Mouse (Mus musculus): ENCODE data around the gene Sh3rf1. TPM values are rescaled to one million over a fixed set of nuclear protein-coding genes. Genes with fewer than 3 reads are reported as not detected.

Sh3rf1 gene
- 4.7 and 5.5 TPM in 2 replicates for polyA plus RNA-seq (2012; rRNA removed)

DNA sequence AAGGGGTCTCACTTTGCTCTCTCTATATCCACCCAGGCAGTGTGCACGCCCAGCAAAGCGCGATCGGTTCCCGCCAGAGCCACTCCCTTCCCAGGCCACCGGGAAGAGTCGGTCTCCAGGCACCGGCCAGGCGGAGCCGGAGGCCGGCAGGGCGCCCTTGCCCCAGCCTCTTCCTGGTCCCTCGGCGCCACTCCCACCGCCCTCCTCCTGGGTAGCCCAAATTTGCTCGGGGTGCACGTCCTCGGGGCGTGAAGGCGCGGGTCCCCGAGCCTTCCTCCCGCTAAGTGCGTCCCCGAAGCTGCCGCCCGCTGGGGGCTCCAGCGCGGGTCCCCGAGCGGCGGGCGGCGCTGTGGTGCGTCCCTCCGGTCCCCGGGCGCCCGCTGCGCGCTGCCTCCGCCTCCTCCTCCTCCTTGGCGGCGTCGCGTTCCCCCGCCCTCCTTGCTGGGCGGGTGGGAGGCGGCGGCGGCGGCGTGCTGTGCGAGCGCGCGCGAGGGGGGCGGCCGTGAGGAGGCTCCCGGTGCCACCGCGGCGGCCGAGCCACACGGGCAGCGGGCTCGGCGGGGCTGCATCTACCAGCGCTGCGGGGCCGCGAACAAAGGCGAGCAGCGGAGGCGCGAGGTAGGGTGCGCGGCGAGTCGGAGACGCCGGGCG, at the start of gene Sh3rf1:
TSS of gene Sh3rf1 (plus strand) at position 144 of the 651 bp plus-strand sequence.
- peak; percentile 52 to 61 for DNase-seq
- Histone ChIP-seq H3K4me3 (replicated peaks; ENCODE audit: insufficient read depth, low read depth, low read length) (peak within 1 kb of the TSS; percentile 60), H3K4me1 (ENCODE audit: control insufficient read depth, insufficient read depth, low read length) (peaks cover 4% of the 10 kb centered on the region; the same call in 1 of the 2 replicates), H3K27ac (ENCODE audit: insufficient read depth, low read length) (no peak within 1 kb of the TSS), H3K27me3 (ENCODE audit: control insufficient read depth, insufficient read depth, low read length) (peaks cover 3% of the 10 kb centered on the region; the same call in 1 of the 2 replicates)
- WGBS: under 1% methylated on average over 73 of the region's 84 CpGs
- no peak for TF ChIP-seq CTCF (IDR thresholded peaks at IDR 0.05; ENCODE audit: borderline replicate concordance, insufficient read depth, low read depth, low read length)
- no peak for TF ChIP-seq POLR2A (IDR thresholded peaks at IDR 0.05; ENCODE audit: borderline replicate concordance, insufficient read depth, low read length)

DNA sequence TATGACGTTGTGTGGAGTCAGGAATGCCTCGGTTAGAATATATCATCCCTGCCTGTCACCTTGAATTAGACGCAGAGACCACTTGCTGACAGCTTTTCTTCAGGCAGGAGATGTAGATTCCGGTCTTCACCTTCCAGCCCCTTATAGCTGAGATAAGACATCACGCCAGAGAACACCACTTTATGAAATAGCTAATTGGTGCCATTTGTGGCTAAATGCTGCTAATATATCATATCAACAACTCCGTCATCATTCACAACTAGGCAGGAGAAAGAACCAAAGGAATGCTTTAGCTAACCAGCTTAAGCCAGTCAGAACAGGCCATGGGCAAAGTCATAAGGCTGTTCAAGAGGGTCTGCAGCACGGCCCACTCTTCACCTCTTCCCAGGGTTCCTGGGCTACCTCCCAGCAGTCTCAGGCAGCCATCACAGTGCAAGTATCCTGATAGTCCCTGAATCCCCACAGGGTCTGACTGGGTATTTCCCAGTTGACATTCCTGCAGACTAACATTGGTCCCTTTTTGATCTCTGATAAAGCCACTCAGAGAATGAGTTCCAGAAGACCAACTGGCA, 49.7 kb upstream of the Sh3rf1 start:
- Histone ChIP-seq H3K4me3 (replicated peaks; ENCODE audit: insufficient read depth, low read depth, low read length) (no peak overlapping the region), H3K4me1 (ENCODE audit: control insufficient read depth, insufficient read depth, low read length) (no peaks in the 10 kb centered on the region), H3K27ac (ENCODE audit: insufficient read depth, low read length) (no peak overlapping the region), H3K27me3 (ENCODE audit: control insufficient read depth, insufficient read depth, low read length) (no peaks in the 10 kb centered on the region)
- TF ChIP-seq POLR2A (IDR thresholded peaks at IDR 0.05; ENCODE audit: borderline replicate concordance, insufficient read depth, low read length) (no peak), CTCF (IDR thresholded peaks at IDR 0.05; ENCODE audit: borderline replicate concordance, insufficient read depth, low read depth, low read length) (no peak)
- WGBS: 70% methylated on average over 7 of the region's 7 CpGs
- DNase-seq: no peak

DNA sequence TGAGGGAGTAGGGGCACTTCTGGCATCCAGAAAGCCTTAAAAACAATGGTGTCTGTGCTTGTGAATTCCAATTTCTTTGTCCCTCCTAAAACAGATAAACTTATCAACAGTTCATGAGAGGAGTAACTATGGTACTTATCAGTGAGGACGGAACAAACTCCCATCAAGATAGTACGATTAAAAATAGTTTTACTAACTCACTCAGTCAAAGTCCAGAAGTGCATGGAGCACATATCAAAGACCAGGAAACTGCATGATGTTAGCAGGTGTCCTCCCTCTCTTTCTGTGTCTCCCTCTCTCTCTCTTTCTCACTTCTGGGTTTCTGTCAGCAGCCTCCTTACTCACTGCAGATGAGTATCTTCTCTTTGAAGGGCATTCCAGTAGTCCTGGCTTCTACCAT, 47.8 kb upstream of the Sh3rf1 start:
- Histone ChIP-seq H3K27me3 (ENCODE audit: control insufficient read depth, insufficient read depth, low read length) (no peaks in the 10 kb centered on the region), H3K4me3 (replicated peaks; ENCODE audit: insufficient read depth, low read depth, low read length) (no peak overlapping the region), H3K4me1 (ENCODE audit: control insufficient read depth, insufficient read depth, low read length) (no peaks in the 10 kb centered on the region), H3K27ac (ENCODE audit: insufficient read depth, low read length) (no peak overlapping the region)
- no peak for TF ChIP-seq CTCF (IDR thresholded peaks at IDR 0.05; ENCODE audit: borderline replicate concordance, insufficient read depth, low read depth, low read length)
- TF ChIP-seq POLR2A (IDR thresholded peaks at IDR 0.05; ENCODE audit: borderline replicate concordance, insufficient read depth, low read length): no peak
- 97% methylated on average over 2 of the region's 2 CpGs for WGBS
- DNase-seq: no peak

DNA sequence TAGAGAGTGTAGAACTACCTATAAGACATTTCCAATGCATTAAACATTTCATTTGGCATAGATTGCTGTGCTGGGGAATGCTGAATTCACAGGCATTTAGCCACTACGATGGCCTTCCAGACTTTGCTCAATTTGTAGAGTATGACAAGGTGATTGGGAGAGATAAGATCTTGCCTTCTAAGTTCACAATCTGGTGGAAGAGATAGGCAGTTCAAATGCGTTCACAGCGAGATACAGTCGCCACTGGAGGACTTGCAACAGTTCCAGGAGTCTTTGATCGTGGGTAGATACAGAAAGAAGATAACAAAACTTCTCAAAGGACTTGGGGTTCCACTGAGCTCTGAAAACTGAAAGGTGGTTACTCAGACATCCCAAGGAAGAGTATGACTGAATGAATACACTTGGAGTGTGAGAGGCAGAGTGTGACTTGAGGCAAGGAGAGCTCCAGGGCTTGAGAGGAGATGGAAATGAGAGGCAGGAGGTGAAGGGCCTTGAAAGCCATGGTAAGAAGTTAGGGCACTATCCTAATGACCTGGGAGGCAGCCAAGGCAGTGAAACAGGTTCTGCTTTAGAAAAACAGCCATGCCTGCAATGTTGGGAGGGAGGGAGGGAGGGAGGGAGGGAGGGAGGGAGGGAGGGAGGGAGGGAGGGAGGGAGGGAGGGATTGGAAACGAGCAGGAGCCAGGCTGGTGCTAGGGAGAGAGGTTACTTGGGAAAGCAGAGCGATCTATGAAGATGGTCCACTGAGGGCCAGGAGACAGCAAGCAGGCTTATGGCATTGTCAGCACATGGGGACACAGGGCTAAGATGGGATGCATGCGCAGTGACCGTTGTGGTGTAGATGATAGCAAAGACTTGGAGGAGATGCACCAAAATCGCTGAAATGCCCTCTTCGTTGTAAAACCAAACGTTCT, 45.7 kb upstream of the Sh3rf1 start:
- TF ChIP-seq POLR2A (IDR thresholded peaks at IDR 0.05; ENCODE audit: borderline replicate concordance, insufficient read depth, low read length) (no peak), CTCF (IDR thresholded peaks at IDR 0.05; ENCODE audit: borderline replicate concordance, insufficient read depth, low read depth, low read length) (no peak)
- Histone ChIP-seq H3K4me3 (replicated peaks; ENCODE audit: insufficient read depth, low read depth, low read length) (no peak overlapping the region), H3K27me3 (ENCODE audit: control insufficient read depth, insufficient read depth, low read length) (no peaks in the 10 kb centered on the region), H3K4me1 (ENCODE audit: control insufficient read depth, insufficient read depth, low read length) (0 out of 2 replicates have a peak, but pooled peaks cover 2% of the 10 kb centered on the region), H3K27ac (ENCODE audit: insufficient read depth, low read length) (no peak overlapping the region)
- DNase-seq: no peak
- 80% methylated on average over 12 of the region's 12 CpGs for WGBS

DNA sequence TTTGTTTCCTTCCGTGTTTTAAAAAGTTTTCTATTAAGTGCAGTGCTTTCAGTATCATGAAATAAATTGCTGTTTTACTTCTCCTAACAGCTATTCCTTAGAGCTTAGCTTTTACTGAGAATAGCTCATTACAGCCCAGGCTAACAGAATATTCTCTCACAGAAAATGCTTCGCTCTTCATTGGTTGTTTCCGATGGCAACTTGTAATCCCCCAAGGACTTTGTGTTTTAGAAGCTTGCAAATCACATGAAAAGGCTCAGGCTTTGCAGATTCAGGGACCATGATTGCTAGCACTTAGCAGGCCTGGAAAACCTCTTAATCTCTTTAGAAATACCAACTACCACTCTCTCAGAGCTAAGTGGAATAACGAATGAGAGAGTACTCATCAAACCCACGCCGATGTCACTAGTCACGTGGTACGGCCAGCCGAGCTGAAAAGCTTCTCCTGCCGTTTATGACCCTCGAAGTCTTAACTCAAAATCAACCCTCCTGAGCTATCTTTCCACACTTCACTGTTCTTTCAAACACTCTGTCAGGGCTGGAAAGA, 45.0 kb upstream of the Sh3rf1 start:
- H3K27me3 ChIP-seq (ENCODE audit: control insufficient read depth, insufficient read depth, low read length): no peaks in the 10 kb centered on the region
- H3K4me3 ChIP-seq (replicated peaks; ENCODE audit: insufficient read depth, low read depth, low read length): no peak overlapping the region
- no peak overlapping the region for H3K27ac ChIP-seq (ENCODE audit: insufficient read depth, low read length)
- H3K4me1 ChIP-seq (ENCODE audit: control insufficient read depth, insufficient read depth, low read length): 0 out of 2 replicates have a peak, but pooled peaks cover 2% of the 10 kb centered on the region
- no peak for DNase-seq
- TF ChIP-seq CTCF (IDR thresholded peaks at IDR 0.05; ENCODE audit: borderline replicate concordance, insufficient read depth, low read depth, low read length): no peak
- WGBS: 83% methylated on average over 11 of the region's 11 CpGs

DNA sequence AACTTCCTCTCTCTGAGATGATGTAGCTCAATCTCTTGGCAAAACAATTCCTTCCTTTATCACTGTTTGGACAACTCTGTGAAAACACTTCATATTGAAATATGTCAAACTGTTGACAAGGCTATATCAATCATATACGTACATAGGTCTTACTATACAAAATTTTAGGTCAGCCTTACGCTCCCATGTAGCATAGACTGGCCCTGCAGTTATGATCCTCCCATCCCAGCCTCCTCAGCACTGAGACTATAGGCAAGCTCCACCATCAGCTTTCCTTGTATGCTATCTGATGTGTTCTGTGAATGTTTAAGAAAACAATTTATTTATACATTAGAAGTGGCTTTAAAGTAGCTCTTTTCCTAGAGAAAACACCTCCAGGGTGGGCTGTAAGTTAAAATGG, 42.1 kb upstream of the Sh3rf1 start:
- DNase-seq: no peak
- H3K4me3 ChIP-seq (replicated peaks; ENCODE audit: insufficient read depth, low read depth, low read length): no peak overlapping the region
- WGBS: 87% methylated on average over 2 of the region's 2 CpGs
- no peak for TF ChIP-seq POLR2A (IDR thresholded peaks at IDR 0.05; ENCODE audit: borderline replicate concordance, insufficient read depth, low read length)
- no peak overlapping the region for H3K27ac ChIP-seq (ENCODE audit: insufficient read depth, low read length)
- 0 out of 2 replicates have a peak, but pooled peaks cover 2% of the 10 kb centered on the region for H3K4me1 ChIP-seq (ENCODE audit: control insufficient read depth, insufficient read depth, low read length)
- H3K27me3 ChIP-seq (ENCODE audit: control insufficient read depth, insufficient read depth, low read length): no peaks in the 10 kb centered on the region

DNA sequence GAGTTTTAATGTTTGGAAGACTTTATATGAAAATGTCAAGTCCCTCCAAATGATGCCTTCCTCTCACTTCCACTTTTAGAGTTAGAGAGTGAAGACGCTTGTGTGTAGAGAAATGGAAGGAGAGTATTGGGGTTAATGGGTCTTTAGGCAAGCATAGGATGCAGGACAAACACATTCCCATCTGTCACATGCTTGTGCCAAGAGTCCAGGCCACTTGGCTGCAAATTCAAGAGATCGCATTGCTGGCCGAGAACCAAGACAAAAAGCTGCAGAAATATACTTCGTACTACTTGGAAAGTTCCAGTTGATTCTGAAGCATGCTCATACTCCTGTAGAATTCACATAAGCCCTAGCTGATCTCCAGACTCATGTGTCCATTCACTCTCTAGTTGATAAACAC, 41.7 kb upstream of the Sh3rf1 start:
- DNase-seq: peak; percentile 57 to 70
- Histone ChIP-seq H3K4me1 (ENCODE audit: control insufficient read depth, insufficient read depth, low read length) (0 out of 2 replicates have a peak, but pooled peaks cover 2% of the 10 kb centered on the region), H3K27me3 (ENCODE audit: control insufficient read depth, insufficient read depth, low read length) (no peaks in the 10 kb centered on the region), H3K27ac (ENCODE audit: insufficient read depth, low read length) (no peak overlapping the region), H3K4me3 (replicated peaks; ENCODE audit: insufficient read depth, low read depth, low read length) (no peak overlapping the region)
- TF ChIP-seq CTCF (IDR thresholded peaks at IDR 0.05; ENCODE audit: borderline replicate concordance, insufficient read depth, low read depth, low read length) (no peak), POLR2A (IDR thresholded peaks at IDR 0.05; ENCODE audit: borderline replicate concordance, insufficient read depth, low read length) (no peak)
- WGBS: 2% methylated on average over 4 of the region's 4 CpGs
